Mouse (Mus musculus): ENCODE measurements around the gene Sgip1.
A peak's percentile ranks its signal among the peaks of the same experiment; 100 is the strongest.

Sgip1 gene

DNA sequence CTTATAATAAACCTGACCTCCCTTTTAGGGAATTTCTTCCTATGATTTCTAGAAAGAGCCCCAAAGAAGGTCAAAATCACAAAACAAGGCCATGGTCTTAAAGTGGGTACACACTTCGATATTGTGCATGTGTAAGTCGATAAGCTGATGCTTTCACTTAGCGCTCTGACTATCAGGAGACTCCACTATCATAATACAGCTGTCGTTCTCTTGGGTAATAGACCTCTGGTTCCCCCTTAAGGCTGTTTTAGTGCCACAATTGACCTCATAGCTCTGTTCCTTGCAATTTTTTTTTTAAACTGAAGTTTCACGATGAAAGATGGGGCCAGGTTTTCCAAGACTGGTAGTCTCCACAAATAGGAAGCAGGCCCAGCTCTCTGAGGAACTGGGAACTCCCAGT, 238.3 kb downstream of the Sgip1 start:
- DNase-seq = no peak

- DNase-seq = no peak
These were observed 240.6 kb downstream of the Sgip1 start for GRCm38 (mm10) chr4:102981709-102982108.

DNA sequence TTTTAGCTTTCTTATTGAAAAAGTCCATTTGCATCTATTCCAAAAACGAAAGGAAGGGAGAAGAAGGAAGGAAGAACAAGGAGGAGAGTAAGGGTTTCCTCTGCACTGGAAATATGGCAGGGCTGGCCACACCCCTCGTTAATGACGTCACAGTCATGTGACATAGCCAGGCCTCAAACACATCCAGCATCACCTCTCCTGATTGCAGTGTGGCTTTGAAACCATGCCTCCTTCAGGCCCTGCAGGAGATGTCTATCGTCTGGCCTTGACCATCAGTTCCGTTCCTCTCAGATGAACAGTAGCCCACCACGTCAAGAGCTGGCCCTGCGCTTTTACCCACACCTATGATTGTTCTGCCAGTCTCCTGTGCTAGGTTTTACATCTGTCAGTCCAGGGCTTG, 245.1 kb downstream of the Sgip1 start:
- peak in 1 of 2 experiments; percentile 21 for DNase-seq

DNA sequence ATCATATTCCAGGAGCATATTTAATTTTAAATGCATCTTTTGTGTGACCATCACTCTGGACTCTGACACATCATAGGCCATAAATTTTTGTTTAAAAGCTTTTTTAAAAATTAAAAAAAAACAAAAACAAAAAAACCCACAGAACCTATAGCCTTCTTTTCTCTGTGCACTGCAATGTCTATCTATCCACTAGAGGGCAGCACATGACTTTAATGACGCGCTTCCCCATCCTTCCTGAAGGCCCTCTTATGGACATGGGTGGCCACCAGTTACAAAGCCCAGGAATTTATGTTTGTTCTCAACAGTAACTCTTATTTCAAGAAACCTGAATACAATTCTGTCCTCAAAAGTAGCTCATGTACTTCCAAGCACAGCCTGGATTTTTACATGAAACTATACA, 245.8 kb downstream of the Sgip1 start:
- peak; percentile 78 to 90 for DNase-seq

- peak; percentile 21 to 26 for DNase-seq
These were observed 246.2 kb downstream of the Sgip1 start for GRCm38 (mm10) chr4:102987325-102987724.

DNA sequence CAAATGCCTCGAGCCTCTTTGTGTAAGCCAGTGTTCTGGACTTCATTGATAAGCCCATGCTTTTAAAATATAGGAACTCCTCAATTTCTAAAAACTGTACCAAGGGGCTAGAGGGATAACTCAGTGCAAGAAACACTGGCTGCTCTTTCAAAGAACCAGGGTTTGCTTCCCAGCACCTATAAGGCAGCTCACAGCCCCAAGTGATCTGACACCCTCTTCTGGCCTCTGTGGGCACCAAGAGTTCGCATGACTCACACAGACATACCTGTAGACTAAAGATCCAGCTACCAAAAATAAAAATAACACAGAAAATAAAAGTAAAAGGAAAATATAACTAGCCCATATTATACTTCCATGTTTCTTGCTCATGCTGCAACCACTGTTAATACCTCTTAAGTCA, 246.7 kb downstream of the Sgip1 start:
- no peak for DNase-seq

GRCm38 (mm10) chr4:102988526-102988925, 247.4 kb downstream of the Sgip1 start:
- no peak for DNase-seq

DNA sequence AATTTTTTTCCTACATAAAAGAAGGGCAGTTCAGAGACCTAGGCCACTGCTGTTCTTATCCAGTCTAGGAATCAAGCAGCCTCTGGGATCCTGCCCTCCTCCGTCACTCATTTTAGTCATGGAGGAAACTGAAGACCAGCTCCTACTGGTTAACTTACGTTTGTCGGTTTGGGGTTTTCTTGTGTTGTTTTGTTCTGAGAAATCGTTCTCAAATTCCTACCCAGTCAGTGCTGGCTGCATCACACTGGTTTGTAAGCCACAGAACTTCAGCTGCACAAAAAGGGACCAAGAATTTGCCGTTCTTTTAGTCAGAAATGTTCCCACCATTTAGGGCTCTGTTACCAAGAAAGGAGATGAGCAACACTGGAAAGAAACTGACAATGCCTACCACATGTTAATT, 248.3 kb downstream of the Sgip1 start:
- DNase-seq = no peak

DNA sequence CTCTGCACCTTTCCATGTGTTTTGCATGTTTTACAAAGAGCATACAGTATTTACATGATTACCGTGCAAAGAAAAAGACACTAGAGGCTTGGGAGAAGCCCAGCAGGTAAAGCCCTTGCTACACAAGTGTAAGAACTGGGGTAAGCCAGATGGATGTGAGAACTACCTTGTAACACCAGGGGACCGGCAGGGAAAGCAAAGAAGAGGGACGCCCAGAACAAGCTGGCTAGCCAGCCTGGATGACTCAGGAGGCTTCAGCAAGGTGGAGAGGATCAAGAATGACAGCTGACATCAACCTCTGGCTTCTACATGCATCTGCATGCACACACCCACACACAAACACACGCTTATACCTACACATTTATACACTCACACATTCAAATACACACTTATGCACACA, 248.9 kb downstream of the Sgip1 start:
- no peak for DNase-seq

DNA sequence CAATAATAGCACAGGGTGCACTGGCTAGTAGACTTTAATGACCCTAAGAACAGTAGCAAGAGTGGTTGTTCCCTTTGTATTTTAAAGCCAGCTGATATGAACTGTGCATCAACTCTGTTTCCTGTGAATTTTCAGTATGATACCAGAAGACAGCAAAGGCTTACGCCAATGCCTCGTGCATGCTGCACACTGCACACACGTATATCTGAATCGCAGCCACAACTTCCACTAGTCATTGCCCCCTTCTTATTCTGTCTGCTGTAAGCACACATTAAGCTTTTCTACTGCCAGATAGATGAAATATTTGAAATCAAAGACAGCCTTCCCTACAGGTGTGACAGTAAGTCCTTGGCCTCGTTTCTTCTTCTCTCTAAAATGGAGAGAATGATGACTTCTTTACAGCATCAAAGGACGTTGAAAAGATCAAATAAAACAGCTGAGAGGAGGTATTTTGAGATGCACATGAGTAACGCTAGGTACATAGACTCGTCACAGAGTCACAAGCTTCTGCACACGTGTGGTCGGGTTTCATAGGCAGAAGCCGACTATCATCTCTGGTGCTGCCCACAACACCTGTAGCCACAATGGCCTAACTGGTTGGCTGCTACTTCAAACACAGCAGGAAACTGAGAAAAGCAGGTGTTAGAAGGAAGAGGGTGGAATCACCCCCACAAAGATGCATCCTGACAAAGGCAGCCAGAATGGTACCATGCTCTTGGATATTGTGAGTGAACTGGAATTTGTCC, 249.7 kb downstream of the Sgip1 start:
- DNase-seq = no peak

GRCm38 (mm10) chr4:102991685-102992084, 250.6 kb downstream of the Sgip1 start:
- DNase-seq = no peak

DNA sequence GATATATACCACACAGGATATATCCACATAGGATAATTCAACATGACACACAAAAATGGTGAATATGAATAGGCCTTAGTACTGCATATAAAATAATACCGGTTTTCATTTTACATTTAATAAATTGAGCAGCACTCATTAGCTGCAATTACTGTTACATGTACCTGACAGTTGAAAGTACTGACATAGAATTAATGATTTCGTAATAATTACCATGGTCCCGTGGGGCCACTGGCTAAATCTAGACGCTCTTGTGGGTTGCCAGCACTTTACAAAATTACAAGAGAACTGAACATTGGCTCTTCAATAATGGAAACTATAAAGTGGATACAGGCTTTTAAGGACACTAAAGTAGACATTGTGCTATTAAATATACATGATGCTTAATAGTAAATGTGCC, 263.6 kb downstream of the Sgip1 start:
- DNase-seq = no peak

GRCm38 (mm10) chr4:103005190-103005945, 264.3 kb downstream of the Sgip1 start:
- DNase-seq = no peak

DNA sequence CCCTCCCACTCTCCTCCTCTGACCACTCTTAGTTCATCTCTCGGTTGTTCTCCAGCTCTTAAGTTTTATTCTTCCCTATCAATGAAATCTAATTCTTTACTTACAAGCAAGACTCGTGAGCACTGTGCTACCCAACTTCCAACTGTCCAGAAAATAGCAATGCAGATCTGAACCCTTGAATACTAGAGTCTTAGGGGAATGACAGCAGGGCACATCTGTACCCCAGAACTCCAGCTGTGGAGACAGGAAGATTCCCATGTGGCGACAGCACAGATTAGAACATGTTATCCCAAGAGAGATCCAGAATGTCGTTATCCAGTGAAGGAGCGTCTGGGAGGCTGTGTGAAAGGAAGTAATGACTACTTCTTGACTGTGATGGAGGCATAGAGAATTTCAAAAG, 265.2 kb downstream of the Sgip1 start:
- no peak for DNase-seq

GRCm38 (mm10) chr4:103006943-103007418, 265.9 kb downstream of the Sgip1 start:
- DNase-seq = peak in 1 of 2 experiments; percentile 19

GRCm38 (mm10) chr4:103010734-103011133, 269.6 kb downstream of the Sgip1 start:
- DNase-seq = no peak

- DNase-seq = no peak
These were observed 270.7 kb downstream of the Sgip1 start for GRCm38 (mm10) chr4:103011823-103012222.

- DNase-seq = no peak
These were observed 272.4 kb downstream of the Sgip1 start for GRCm38 (mm10) chr4:103013490-103013889.

Data from cerebellum, postnatal 10 days (tissue).